Mouse (Mus musculus) urinary bladder, adult 2 months (tissue): ENCODE measurements around the gene Cenpo. TPM values are rescaled to one million over a fixed set of nuclear protein-coding genes. Genes with fewer than 3 reads are reported as not detected.
A peak's percentile ranks its signal among the peaks of the same experiment; 100 is the strongest.
"Not testable (repeated sequence)": the region's sequence is repeated elsewhere in the genome, so short reads cannot be mapped to it uniquely, and the experiment has no call there.

Experiments
- DNase-seq: peaks from one replicate; pipeline ENCODE4 v3.0.0; 2022; ENCODE audit warnings: low spot score
- polyA plus RNA-seq: library from polyadenylated mRNA; depleted of rRNA; stranded (reverse); fragments of >200 nt; gene quantifications from 2 replicates; pipeline ENCODE4 v1.2.3, GENCODE M21; 2012; rRNA removed

The Cenpo gene
- 10.5 and 12.9 TPM in 2 replicates for polyA plus RNA-seq

DNA sequence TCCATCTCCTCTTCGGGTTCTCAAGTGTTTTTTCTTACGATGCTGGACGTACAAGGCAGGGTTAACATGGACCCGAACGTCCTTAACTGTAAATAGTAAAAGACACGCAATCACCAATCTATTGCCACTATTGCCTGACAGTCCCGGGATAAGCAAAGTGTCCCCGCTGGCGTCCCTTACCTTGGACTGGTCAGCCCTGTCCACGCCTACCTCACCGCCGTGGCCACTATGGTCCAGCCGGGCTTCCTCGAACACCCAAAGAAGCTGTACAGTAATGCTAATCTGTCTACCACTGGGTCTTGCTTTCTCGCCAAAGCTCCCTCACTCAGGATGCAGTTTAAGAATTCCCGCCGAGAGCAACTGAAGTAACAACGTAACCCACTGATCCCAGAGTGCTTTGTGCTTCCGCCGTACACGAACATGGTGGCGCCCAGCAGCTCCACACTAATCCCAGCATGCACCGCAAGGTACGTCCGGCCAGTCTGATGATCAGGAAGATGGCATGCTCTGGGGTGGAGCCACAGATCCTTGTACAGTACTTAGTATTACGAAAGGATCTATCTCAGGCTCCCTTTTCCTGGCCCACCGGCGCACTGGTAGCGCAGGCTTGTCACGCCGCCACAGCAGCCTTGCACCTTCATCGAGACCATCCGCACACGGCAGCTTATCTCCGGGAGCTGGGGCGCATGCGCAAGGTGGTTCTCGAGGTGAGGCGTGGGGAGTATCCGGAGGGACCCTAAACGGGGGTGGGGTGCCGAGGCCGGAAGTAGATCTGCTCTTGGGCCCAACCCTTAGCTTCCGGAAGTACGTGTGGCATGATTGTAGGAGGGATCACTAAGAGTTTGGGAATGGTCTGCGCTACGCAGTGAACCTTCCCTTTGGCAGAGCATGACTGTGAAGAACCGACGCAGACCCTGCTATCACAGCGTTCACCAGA lies at the start of gene Cenpo, which contains the start of gene Ptrhd1:
Gene Cenpo, minus strand, starts transcription at position 723 of the 937 bp plus-strand sequence.
Gene Ptrhd1, plus strand, starts transcription at position 456 of the 937 bp plus-strand sequence.
- peak; percentile 91 for DNase-seq

DNA sequence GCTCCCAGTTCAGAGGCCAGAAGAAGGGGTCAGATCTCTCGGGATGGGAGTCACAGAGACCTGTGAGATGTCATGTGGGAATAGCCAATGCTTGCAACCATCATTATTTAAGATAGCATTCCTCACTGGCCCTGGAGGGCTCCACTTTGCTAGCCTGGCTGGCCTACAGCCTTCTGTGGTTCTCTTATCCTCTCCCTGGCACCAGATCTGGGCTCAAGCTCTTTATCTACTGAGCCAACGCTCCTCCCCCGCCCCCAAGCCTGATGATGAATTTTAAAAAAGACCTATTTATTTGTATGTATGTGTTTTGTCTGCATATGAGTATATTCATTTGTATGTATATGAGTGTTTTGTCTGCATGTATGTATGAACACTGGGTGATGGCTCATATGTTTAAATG lies 45.8 kb upstream of the Cenpo start:
- no peak for DNase-seq

GRCm38 (mm10) chr12:4278978-4279755 lies 45.1 kb upstream of the Cenpo start:
- no peak for DNase-seq

DNA sequence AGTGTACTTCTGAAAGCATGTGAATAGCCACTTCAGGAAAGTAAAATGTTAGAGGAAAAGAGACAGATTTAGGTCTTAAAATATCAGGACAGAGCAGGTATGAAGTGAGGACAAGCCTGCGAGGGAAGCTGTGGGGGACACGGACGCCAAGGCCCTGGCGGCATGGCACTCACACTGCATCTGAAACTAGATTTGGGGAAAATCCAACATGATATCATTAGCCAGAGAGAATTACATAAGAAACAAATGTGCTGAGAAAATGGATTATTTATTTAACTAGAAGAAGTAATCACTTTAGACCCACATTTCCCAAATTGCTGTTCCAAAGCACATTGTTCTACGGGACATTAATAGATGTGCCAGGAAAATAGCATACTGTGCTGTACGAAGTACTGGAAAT lies 37.0 kb upstream of the Cenpo start:
- no peak for DNase-seq

GRCm38 (mm10) chr12:4267765-4268164 lies 33.7 kb upstream of the Cenpo start:
- no peak for DNase-seq

DNA sequence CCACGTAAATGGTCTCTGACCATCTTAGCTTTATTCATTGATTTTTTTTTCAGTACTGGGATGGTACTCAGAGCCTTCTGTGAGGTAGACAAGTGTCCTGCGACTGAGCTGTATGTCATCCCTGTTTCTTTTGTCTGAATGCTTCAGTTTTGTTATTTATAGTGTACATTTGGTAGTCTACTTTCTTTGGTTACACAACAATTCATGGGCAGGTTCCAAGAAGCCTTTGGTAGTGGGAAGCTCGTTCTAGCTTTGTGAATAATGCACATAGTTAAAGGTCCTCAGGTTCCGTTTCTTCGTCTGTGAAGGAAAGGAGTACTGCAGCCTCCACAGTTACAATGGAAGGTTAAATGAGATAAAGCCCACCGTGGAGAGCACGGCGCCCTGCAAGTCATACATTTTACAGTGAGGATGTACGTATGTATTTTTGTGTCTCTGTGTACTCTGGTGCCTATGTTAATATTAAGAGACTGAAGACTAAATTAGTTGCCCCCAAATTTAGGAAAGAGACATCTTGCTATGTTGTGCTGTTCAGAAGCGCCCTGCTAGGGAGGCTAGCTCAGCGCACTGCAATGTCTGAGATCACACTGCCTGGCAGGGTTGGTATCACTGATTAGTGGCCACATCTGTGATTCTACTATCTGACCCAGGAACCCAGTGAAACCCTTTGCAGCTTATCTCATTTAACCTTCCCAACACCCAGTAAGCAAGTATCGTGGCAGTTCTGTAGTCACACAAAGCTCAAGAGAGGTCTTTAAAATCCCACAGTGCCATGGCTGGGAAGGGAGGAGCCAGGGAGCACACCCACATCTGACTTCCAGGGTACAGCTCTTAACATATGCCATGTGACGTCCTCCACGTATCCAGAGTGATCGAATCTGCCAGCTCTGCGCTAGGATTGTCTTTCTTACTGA lies 18.9 kb upstream of the Cenpo start:
- DNase-seq: no peak

DNA sequence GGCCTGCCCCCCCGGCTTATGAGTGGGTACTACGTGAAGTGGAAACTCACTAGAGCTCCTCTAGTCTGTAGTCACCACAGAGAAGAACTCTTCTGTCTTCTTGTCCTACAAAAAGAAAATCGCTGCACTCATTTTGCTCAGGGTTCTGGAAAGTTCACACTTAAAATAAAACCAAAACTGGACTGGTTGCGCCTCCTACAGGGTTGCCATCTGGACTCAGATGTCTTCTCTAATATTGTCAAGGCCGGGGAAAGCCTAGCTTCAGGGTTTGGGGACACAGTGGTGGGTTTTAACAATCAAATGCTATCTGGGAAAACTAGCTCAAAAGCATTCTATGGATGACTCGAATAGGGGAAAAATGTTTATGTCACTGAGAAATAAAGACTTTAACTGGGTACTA lies 15.7 kb upstream of the Cenpo start:
- DNase-seq: no peak

DNA sequence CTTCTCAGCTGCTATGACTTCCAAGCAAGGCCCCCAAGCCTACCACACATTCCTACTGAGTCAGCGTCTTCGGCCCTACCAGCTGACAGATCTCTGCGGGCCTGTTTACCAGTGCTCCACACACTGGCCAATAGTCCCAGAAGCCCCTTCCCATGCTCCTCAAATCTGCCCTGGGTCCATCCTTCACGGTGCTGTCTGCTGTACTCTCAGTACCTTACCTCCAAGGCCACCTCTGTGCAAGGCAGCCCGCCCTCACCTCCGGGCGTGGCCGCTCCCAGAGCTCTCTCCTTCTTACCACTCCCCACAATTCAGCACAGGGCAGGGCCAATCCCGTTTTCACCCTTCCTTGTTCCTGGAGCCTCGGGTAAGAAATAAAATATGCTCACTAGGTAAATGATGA lies 11.6 kb upstream of the Cenpo start:
- DNase-seq: no peak

DNA sequence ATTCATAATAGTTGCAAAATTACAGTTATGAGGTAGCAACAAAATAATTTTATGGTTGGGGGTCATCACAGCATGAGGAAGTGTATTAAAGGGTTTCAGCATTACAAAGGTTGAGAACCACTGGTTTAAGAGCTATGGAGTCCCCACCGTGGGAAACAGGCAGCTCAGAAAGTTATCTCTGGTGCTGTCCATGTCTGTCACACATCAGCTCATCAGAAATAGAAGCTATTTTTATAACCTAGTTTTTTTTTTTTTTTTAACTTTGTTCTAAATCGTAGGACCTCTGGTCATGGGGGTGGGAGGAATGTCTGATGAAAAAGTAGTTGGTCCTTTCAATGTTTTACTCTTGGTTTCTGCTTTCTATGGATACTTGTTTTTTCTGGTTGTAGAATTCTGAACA lies 9.7 kb upstream of the Cenpo start:
- DNase-seq: no peak

- not testable (repeated sequence) for DNase-seq
Measured at GRCm38 (mm10) chr12:4240281-4240680, 6.2 kb upstream of the Cenpo start.

GRCm38 (mm10) chr12:4237481-4237880 lies 3.4 kb upstream of the Cenpo start:
- DNase-seq: no peak

DNA sequence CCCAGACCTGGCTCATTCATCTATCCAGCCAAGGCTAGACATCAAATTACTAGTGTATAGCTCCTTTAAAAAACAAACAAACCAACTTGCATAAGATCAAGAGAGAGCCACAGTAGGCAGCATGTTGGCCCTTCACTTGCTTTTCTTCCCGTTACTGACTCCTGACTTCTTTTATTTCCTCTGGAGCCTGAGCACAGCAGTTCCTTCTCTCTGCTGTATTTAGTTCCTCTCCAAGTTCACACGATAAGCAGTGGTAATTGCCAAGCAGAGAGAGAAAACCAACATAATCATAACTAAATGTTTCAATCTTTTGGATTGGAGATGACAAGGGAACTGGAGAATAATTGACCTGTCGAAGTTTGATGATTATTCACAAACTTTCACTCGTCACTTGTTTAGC lies 1.3 kb downstream of the Cenpo start:
- DNase-seq: no peak

GRCm38 (mm10) chr12:4230156-4230555 lies 3.9 kb downstream of the Cenpo start:
- no peak for DNase-seq

- DNase-seq: no peak
Measured at GRCm38 (mm10) chr12:4212908-4213307, 21.2 kb downstream of the Cenpo start.

DNA sequence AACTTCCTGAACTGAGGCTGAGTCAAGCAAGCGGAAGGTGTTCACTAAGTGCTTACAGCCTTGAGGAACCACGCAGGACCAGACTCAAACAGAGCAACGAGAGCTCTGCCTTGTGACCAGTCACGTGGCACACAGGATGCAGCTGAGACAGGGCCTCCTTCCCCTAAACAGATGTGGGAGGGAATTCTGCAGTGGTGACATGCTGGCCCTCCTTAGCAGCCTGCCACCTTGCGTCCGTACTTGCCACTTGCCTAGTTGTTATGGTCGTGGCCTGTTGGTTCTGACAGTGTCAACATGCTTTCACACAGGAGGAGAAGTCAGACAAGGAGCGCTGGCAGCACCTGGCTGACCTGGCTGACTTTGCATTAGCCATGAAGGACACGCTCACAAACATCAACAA lies 22.9 kb downstream of the Cenpo start:
- DNase-seq: peak; percentile 16

DNA sequence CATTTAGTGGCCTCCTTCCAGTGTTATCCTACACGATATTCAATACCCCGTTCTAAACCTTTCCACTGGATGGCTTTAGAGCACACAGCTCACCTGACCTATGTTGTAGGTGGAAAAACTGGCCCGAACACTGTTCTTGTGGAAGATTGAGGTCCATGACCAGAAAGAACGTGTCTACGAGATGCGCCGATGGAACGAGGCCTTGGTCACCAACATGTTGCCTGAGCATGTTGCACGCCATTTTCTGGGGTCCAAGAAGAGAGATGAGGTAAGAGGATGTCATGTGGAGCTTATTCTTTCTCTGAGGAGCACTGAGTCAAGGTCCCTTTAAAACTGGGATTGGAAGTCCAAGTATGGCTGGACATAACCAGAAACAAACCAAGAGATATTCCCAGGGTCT lies 24.9 kb downstream of the Cenpo start:
- DNase-seq: peak; percentile 7

- DNase-seq: peak; percentile 20
Measured at GRCm38 (mm10) chr12:4208405-4209133, 25.5 kb downstream of the Cenpo start.

DNA sequence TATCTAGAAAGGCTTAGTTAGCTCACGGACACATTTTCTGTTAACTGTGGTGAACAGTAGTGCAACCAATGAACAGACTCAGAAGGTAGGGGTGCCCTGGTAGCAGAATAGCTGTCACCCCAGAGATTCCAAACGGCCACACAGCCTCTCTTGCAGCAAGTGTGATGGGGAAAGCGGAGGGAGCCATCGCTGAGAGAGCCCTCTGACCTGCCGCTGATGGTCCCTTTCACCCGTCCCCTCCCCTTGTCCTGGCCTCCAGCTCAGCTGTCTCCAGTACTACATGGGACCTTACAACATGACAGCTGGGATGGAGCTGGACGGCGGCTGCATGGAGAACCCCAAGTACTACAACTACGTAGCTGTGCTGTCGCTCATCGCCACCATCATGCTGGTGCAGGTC lies 28.0 kb downstream of the Cenpo start:
- DNase-seq: peak; percentile 13

DNA sequence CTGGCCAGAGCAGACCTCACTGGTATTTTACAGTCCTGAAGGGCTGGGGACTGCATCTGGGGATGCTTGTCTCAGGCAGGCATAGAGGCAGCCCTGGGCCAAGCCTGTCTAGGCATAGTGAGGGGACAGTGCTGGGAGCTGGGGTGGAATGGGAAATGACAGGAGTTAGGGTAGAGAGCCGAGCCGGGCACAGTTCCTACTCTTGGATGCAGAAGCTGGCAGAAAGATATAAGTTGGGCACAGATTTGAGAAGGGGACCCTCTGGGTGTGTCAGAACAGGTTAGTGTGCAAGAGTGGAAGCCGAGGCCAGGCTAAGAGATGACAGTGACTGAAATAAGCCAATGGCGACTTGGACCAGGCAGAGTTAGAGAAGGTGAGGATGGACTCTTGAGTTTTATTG lies 31.9 kb downstream of the Cenpo start:
- peak; percentile 12 for DNase-seq

GRCm38 (mm10) chr12:4201454-4202200 lies 32.5 kb downstream of the Cenpo start:
- DNase-seq: peak; percentile 18
